Mouse (Mus musculus) kidney, embryonic 14.5 days (tissue): ENCODE measurements around the gene Mapk6. TPM values are rescaled to one million over a fixed set of nuclear protein-coding genes. Genes with fewer than 3 reads are reported as not detected.
"Not testable (repeated sequence)": the region's sequence is repeated elsewhere in the genome, so short reads cannot be mapped to it uniquely, and the experiment has no call there.

Experiments
- ATAC-seq: fragments of 200-750 bp; cut with Nextera tagmentation; 2 replicates; pipeline ENCODE4 v1.8.0; 2017; ENCODE audit warnings: moderate number of reproducible peaks, mild to moderate bottlenecking, moderate TSS enrichment, moderate library complexity; ENCODE audit not compliant: low FRiP score, low TSS enrichment
- H3K27ac ChIP-seq: fragments of 300-500 bp; sonication (generic); 2 replicates; pipeline ENCODE4 v1.5.1; 2014; ENCODE audit warnings: low read depth, mild to moderate bottlenecking, low read length, moderate library complexity, mixed read lengths
- H3K27me3 ChIP-seq: fragments of 300-500 bp; sonication (generic); 2 replicates; pipeline ENCODE4 v1.6.1; 2014; ENCODE audit warnings: mild to moderate bottlenecking, low read length; ENCODE audit not compliant: control insufficient read depth, insufficient read depth
- H3K36me3 ChIP-seq: fragments of 300-500 bp; sonication (generic); 2 replicates; pipeline ENCODE4 v1.6.1; 2014; ENCODE audit warnings: low read length, mixed read lengths; ENCODE audit not compliant: control insufficient read depth, insufficient read depth
- H3K4me1 ChIP-seq: fragments of 300-500 bp; sonication (generic); 2 replicates; pipeline ENCODE4 v1.6.1; 2014; ENCODE audit warnings: low read length, mixed read lengths; ENCODE audit not compliant: control insufficient read depth, insufficient read depth
- H3K4me2 ChIP-seq: fragments of 300-500 bp; sonication (generic); replicated peaks from 2 replicates; pipeline ENCODE4 v1.6.1; 2014; ENCODE audit warnings: low read depth, mild to moderate bottlenecking, low read length
- H3K4me3 ChIP-seq: fragments of 300-500 bp; sonication (generic); 2 replicates; pipeline ENCODE4 v1.5.1; 2014; ENCODE audit warnings: mild to moderate bottlenecking, low read length
- H3K9ac ChIP-seq: fragments of 300-500 bp; sonication (generic); 2 replicates; pipeline ENCODE4 v1.6.1; 2014; ENCODE audit warnings: low read depth, mild to moderate bottlenecking, low read length, moderate library complexity
- H3K9me3 ChIP-seq: fragments of 300-500 bp; sonication (generic); 2 replicates; pipeline ENCODE4 v1.6.1; 2016; ENCODE audit warnings: low read length; ENCODE audit not compliant: control insufficient read depth
- whole genome bisulfite sequencing: fragments of 180-500 bp; shearing (Covaris S2); extraction: QIAGEN DNeasy Blood & Tissue Kit; methylation state at CpG from one replicate; pipeline ENCODE4 v1.1.7; 2014; 5-methylcytosine and 5-hydroxymethylcytosine counted together
- polyA plus RNA-seq: library from polyadenylated mRNA; unstranded; fragments of >200 nt; fragmentation: Nextera tagmentation; extraction: Ambion mirVana; gene quantifications from 2 replicates; pipeline ENCODE4 v1.2.1, GENCODE M21; 2014

Gene Mapk6
- polyA plus RNA-seq, 1 experiment from 2014 or later = 77.6 TPM

GRCm38 (mm10) chr9:75376428-75376827 is 33.4 kb downstream of the Mapk6 start:
- Histone ChIP-seq H3K4me3 (no peak overlapping the region), H3K36me3 (no peaks in the 10 kb centered on the region), H3K9me3 (no peaks in the 10 kb centered on the region), H3K9ac (no peak overlapping the region), H3K27me3 (no peaks in the 10 kb centered on the region), H3K27ac (no peak overlapping the region), H3K4me2 (no peak overlapping the region), H3K4me1 (no peaks in the 10 kb centered on the region)
- no peak for ATAC-seq
- 80% methylated on average over 1 of the region's 1 CpGs for WGBS

DNA sequence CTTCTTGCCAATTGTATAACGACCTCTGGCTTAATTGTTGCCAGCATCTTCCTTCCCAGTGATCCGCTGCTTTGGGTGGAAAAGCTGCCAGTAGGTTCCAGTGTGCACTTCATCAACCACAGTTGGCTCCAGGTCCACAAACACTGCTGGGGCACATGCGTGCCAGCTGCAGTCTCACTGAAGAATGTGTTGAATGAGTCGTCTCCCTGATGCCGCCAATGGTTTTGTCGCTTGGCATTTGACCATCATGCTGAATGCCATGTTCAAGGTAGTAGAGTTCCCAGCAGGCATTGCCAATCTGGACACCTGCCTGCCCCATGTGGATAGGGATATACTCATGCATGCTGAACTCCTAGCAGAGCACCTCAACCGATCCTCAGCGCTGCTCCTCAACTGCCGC is 34.2 kb downstream of the Mapk6 start:
- H3K27ac ChIP-seq = no peak overlapping the region
- 0 out of 2 replicates have a peak, but pooled peaks cover under 1% of the 10 kb centered on the region for H3K9me3 ChIP-seq
- ATAC-seq = no peak
- no peaks in the 10 kb centered on the region for H3K36me3 ChIP-seq
- no peak overlapping the region for H3K4me2 ChIP-seq
- 94% methylated on average over 9 of the region's 9 CpGs for WGBS
- H3K4me1 ChIP-seq = no peaks in the 10 kb centered on the region
- H3K9ac ChIP-seq = no peak overlapping the region
- H3K4me3 ChIP-seq = no peak overlapping the region
- H3K27me3 ChIP-seq = no peaks in the 10 kb centered on the region

DNA sequence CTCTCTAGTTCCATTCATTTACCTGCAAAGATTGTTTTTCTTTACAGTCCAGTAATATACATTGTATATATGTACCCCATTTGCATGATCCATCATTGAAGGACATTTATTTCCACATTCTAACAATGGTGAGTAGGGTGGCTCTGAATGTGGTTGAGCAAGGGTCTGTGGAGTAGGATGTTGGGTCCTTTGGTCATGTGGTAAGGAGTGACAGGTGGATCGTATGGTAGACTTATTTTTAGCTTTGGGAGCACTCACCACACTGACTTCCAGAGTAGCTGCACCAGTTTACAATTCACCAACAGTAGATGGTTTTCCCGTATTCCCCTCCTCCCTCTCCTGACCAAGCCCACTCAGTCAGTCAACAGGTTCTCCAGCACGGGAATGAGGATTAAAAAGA is 41.0 kb downstream of the Mapk6 start:
- H3K4me3 ChIP-seq = no peak overlapping the region
- H3K4me1 ChIP-seq = no peaks in the 10 kb centered on the region
- no peak overlapping the region for H3K9ac ChIP-seq
- H3K27me3 ChIP-seq = no peaks in the 10 kb centered on the region
- 87% methylated on average over 3 of the region's 3 CpGs for WGBS
- H3K36me3 ChIP-seq = no peaks in the 10 kb centered on the region
- H3K4me2 ChIP-seq = no peak overlapping the region
- no peak overlapping the region for H3K27ac ChIP-seq
- no peak for ATAC-seq
- H3K9me3 ChIP-seq = 0 out of 2 replicates have a peak, but pooled peaks cover 3% of the 10 kb centered on the region

- H3K4me1 ChIP-seq = no peaks in the 10 kb centered on the region
- H3K27ac ChIP-seq = no peak overlapping the region
- H3K36me3 ChIP-seq = no peaks in the 10 kb centered on the region
- WGBS = 69% methylated on average over 5 of the region's 5 CpGs
- no peak for ATAC-seq
- H3K9me3 ChIP-seq = 0 out of 2 replicates have a peak, but pooled peaks cover 3% of the 10 kb centered on the region
- H3K4me3 ChIP-seq = no peak overlapping the region
- no peak overlapping the region for H3K9ac ChIP-seq
- no peak overlapping the region for H3K4me2 ChIP-seq
- no peaks in the 10 kb centered on the region for H3K27me3 ChIP-seq
Observed at GRCm38 (mm10) chr9:75366191-75366590, 43.6 kb downstream of the Mapk6 start.

- no peak for ATAC-seq
- 65% methylated on average over 4 of the region's 4 CpGs for WGBS
- no peak overlapping the region for H3K4me3 ChIP-seq
- H3K4me2 ChIP-seq = no peak overlapping the region
- H3K4me1 ChIP-seq = no peaks in the 10 kb centered on the region
- H3K27ac ChIP-seq = no peak overlapping the region
- H3K36me3 ChIP-seq = no peaks in the 10 kb centered on the region
- H3K9me3 ChIP-seq = no peaks in the 10 kb centered on the region
- no peak overlapping the region for H3K9ac ChIP-seq
- H3K27me3 ChIP-seq = no peaks in the 10 kb centered on the region
Observed at GRCm38 (mm10) chr9:75365195-75365594, 44.6 kb downstream of the Mapk6 start.

DNA sequence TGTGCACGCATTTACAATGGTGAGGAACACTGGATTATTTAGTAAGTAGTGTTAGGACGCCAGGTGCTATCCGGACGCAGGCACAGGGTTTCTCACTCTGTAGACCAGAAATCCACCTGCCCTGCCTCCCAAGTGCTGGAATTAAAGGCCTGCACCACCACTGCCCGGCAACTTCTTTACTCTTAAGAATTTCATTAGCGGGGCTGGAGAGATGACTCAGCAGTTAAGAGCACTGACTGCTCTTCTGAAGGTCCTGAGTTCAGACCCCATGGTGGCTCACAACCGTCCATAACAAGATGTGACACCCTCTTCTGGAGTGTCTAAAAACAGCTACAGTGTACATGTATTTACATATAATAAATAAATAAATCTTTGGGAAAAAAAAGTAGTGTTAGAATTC is 46.1 kb downstream of the Mapk6 start:
- H3K9me3 ChIP-seq, H3K4me2 ChIP-seq, H3K4me1 ChIP-seq, H3K9ac ChIP-seq, H3K36me3 ChIP-seq, ATAC-seq, H3K4me3 ChIP-seq, H3K27me3 ChIP-seq, H3K27ac ChIP-seq: not testable (repeated sequence)
- WGBS = 74% methylated on average over 7 of the region's 7 CpGs

- 64% methylated on average over 5 of the region's 5 CpGs for WGBS
Observed at GRCm38 (mm10) chr9:75363001-75363400, 46.8 kb downstream of the Mapk6 start.

GRCm38 (mm10) chr9:75362201-75362600 is 47.6 kb downstream of the Mapk6 start:
- WGBS = 88% methylated on average over 4 of the region's 4 CpGs
- no peak for ATAC-seq

More at GRCm38 (mm10) chr9:75363001-75363400, 46.8 kb downstream of the Mapk6 start:
- Histone ChIP-seq H3K4me3 (no peak overlapping the region), H3K36me3 (no peaks in the 10 kb centered on the region), H3K27me3 (no peaks in the 10 kb centered on the region), H3K4me1 (no peaks in the 10 kb centered on the region), H3K4me2 (no peak overlapping the region), H3K9ac (no peak overlapping the region), H3K9me3 (no peaks in the 10 kb centered on the region), H3K27ac (no peak overlapping the region)
- ATAC-seq = no peak

GRCm38 (mm10) chr9:75361699-75362098 is 48.1 kb downstream of the Mapk6 start:
- Histone ChIP-seq H3K36me3 (no peaks in the 10 kb centered on the region), H3K4me3 (no peak overlapping the region), H3K4me1 (no peaks in the 10 kb centered on the region), H3K4me2 (no peak overlapping the region), H3K9me3 (no peaks in the 10 kb centered on the region), H3K9ac (no peak overlapping the region), H3K27ac (no peak overlapping the region), H3K27me3 (no peaks in the 10 kb centered on the region)
- ATAC-seq = 0 out of 2 replicates have a peak, but pooled peaks have one; percentile 66
- WGBS = 43% methylated on average over 5 of the region's 5 CpGs

More at GRCm38 (mm10) chr9:75362201-75362600, 47.6 kb downstream of the Mapk6 start:
- Histone ChIP-seq H3K4me1 (no peaks in the 10 kb centered on the region), H3K9me3 (no peaks in the 10 kb centered on the region), H3K4me2 (no peak overlapping the region), H3K36me3 (no peaks in the 10 kb centered on the region), H3K27me3 (no peaks in the 10 kb centered on the region), H3K4me3 (no peak overlapping the region), H3K27ac (no peak overlapping the region), H3K9ac (no peak overlapping the region)
